Mouse (Mus musculus) urinary bladder, adult 2 months (tissue): Measurements from ENCODE around the gene Ripor3. TPM values are rescaled to one million over a fixed set of nuclear protein-coding genes. Genes with fewer than 3 reads are reported as not detected.

Experiments used
- DNase-seq: peaks from one replicate; pipeline ENCODE4 v3.0.0; 2022; ENCODE audit warnings: low spot score
- polyA plus RNA-seq: library from polyadenylated mRNA; depleted of rRNA; stranded (reverse); fragments of >200 nt; gene quantifications from 2 replicates; pipeline ENCODE4 v1.2.3, GENCODE M21; 2012

Gene Ripor3
- polyA plus RNA-seq, 1 experiment = 10.6 TPM

GRCm38 (mm10) chr2:167957539-167957938, 52.9 kb downstream of the Ripor3 start:
- DNase-seq = no peak

GRCm38 (mm10) chr2:167954928-167955327, 55.5 kb downstream of the Ripor3 start:
- no peak for DNase-seq

GRCm38 (mm10) chr2:167953819-167954218, 56.6 kb downstream of the Ripor3 start:
- no peak for DNase-seq

- no peak for DNase-seq
These were observed 58.9 kb downstream of the Ripor3 start for GRCm38 (mm10) chr2:167951301-167952211.

GRCm38 (mm10) chr2:167950681-167951080, 59.7 kb downstream of the Ripor3 start:
- no peak for DNase-seq

- DNase-seq = no peak
These were observed 60.6 kb downstream of the Ripor3 start for GRCm38 (mm10) chr2:167949808-167950207.

- DNase-seq = no peak
These were observed 61.2 kb downstream of the Ripor3 start for GRCm38 (mm10) chr2:167949250-167949649.

- DNase-seq = no peak
These were observed 61.9 kb downstream of the Ripor3 start for GRCm38 (mm10) chr2:167948557-167948956.

- DNase-seq = no peak
These were observed 62.4 kb downstream of the Ripor3 start for GRCm38 (mm10) chr2:167948047-167948446.

GRCm38 (mm10) chr2:167947251-167947650, 63.2 kb downstream of the Ripor3 start:
- DNase-seq = no peak

GRCm38 (mm10) chr2:167945451-167945850, 65.0 kb downstream of the Ripor3 start:
- no peak for DNase-seq

GRCm38 (mm10) chr2:167944193-167944592, 66.2 kb downstream of the Ripor3 start:
- DNase-seq = no peak

- no peak for DNase-seq
These were observed 67.3 kb downstream of the Ripor3 start for GRCm38 (mm10) chr2:167942926-167943633.

GRCm38 (mm10) chr2:167942199-167942925, 68.1 kb downstream of the Ripor3 start:
- DNase-seq = no peak

GRCm38 (mm10) chr2:167941745-167942176, 68.7 kb downstream of the Ripor3 start:
- no peak for DNase-seq

- no peak for DNase-seq
These were observed 69.1 kb downstream of the Ripor3 start for GRCm38 (mm10) chr2:167941320-167941719.

- no peak for DNase-seq
These were observed 69.8 kb downstream of the Ripor3 start for GRCm38 (mm10) chr2:167940636-167941035.

GRCm38 (mm10) chr2:167939632-167940399, 70.6 kb downstream of the Ripor3 start:
- DNase-seq = no peak

- DNase-seq = no peak
These were observed 71.2 kb downstream of the Ripor3 start for GRCm38 (mm10) chr2:167939204-167939603.

- no peak for DNase-seq
These were observed 71.6 kb downstream of the Ripor3 start for GRCm38 (mm10) chr2:167938786-167939185.

- no peak for DNase-seq
These were observed 74.5 kb downstream of the Ripor3 start for GRCm38 (mm10) chr2:167935956-167936355.
